Mouse (Mus musculus): ENCODE data around the gene Fam210b.

Fam210b gene

DNA sequence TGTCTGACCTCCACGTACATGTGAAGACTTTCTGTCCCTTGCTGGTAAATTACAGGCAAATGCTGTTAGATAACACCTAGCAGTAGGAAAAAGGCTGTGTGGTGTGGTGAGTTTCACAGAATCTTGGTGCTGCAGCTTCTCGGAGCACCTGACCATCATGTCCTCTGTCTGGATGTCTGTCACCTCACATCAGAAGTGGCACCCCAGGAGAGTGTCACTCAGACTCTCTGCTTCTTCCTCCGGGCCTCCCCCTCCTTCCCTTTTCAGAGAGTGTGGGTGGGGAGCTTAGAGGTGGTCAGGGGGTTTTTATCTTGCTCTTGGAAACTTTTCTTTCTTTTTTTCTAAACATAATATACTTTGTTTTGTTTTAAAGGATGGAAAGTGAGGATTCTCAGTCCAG is 59.6 kb downstream of the Fam210b start:
- no peak for DNase-seq

All from kidney, adult 11 months (tissue).